Mouse (Mus musculus) forebrain, embryonic 10.5 days (tissue): ENCODE results near the gene Gramd4. TPM values are rescaled to one million over a fixed set of nuclear protein-coding genes. Genes with fewer than 3 reads are reported as not detected.
"Not testable (repeated sequence)": the region's sequence is repeated elsewhere in the genome, so short reads cannot be mapped to it uniquely, and the experiment has no call there.

ENCODE experiments used
- DNase-seq: peaks from one replicate; pipeline ENCODE4 v3.0.0-alpha.2; 2017; ENCODE audit warnings: low spot score; ENCODE audit errors: extremely low spot score
- H3K27ac ChIP-seq: fragments of 300-500 bp; sonication (generic); 2 replicates; pipeline ENCODE4 v1.5.1; 2016; ENCODE audit warnings: mild to moderate bottlenecking
- H3K27me3 ChIP-seq: fragments of 300-500 bp; sonication (generic); 2 replicates; pipeline ENCODE4 v1.6.1; 2016; ENCODE audit warnings: mild to moderate bottlenecking; ENCODE audit not compliant: poor library complexity, severe bottlenecking
- H3K36me3 ChIP-seq: fragments of 300-500 bp; sonication (generic); replicated peaks from 2 replicates; pipeline ENCODE4 v1.6.1; 2016; ENCODE audit warnings: mild to moderate bottlenecking, moderate library complexity
- H3K4me1 ChIP-seq: fragments of 300-500 bp; sonication (generic); 2 replicates; pipeline ENCODE4 v1.6.1; 2016
- H3K4me3 ChIP-seq: fragments of 300-500 bp; sonication (generic); 2 replicates; pipeline ENCODE4 v1.5.1; 2016; ENCODE audit warnings: mild to moderate bottlenecking, moderate library complexity
- H3K9me3 ChIP-seq: fragments of 300-500 bp; sonication (generic); 2 replicates; pipeline ENCODE4 v1.6.1; 2016; ENCODE audit warnings: mild to moderate bottlenecking, moderate library complexity
- WGBS: fragments of 180-500 bp; shearing (Covaris S2); methylation state at CpG from one replicate; pipeline ENCODE4 v1.1.7; 2016; 5-methylcytosine and 5-hydroxymethylcytosine counted together
- polyA plus RNA-seq: library from polyadenylated mRNA; unstranded; fragments of >200 nt; fragmentation: Nextera tagmentation; extraction: Ambion mirVana; gene quantifications from 2 replicates; pipeline ENCODE4 v1.2.1, GENCODE M21; 2016

Gene Gramd4
- polyA plus RNA-seq, 1 experiment from 2014 or later = 16.2 TPM

DNA sequence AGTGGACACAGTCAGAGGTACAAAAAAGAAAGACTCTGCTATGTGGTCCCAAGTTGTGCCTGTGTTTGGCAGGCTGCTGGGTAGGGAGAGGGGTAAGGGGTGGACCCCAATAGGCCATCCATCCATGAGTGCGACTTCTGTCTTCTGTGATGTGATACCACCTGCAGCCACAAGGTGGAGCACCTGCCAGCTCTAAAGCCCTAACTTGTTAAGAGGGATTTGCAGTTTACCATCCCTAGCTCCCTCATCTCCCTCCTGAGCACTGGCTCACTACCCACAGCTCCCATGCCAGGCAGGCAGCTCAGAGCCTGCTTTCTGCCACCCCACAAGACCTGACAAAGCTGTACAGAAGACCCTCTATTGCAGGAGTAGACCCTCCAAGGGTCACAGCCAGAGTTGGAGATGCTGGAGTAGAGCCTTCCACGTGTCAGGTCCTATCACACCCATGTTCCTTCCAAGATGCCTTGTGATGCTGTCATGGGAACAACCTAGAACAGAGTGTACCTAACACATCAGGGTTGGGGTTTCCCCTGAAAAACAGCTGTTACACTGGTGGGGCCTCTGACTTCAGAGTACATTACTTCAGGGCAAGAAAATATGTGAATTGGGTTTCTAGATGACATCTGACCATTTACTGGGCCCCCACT lies 3.5 kb upstream of the Gramd4 start:
- Histone ChIP-seq H3K4me1 (peaks cover 26% of the 10 kb centered on the region), H3K36me3 (no peaks in the 10 kb centered on the region), H3K27me3 (peaks cover 15% of the 10 kb centered on the region), H3K4me3 (no peak overlapping the region), H3K9me3 (no peaks in the 10 kb centered on the region), H3K27ac (no peak overlapping the region)
- 45% methylated on average over 2 of the region's 2 CpGs for WGBS
- peak; percentile 85 for DNase-seq

DNA sequence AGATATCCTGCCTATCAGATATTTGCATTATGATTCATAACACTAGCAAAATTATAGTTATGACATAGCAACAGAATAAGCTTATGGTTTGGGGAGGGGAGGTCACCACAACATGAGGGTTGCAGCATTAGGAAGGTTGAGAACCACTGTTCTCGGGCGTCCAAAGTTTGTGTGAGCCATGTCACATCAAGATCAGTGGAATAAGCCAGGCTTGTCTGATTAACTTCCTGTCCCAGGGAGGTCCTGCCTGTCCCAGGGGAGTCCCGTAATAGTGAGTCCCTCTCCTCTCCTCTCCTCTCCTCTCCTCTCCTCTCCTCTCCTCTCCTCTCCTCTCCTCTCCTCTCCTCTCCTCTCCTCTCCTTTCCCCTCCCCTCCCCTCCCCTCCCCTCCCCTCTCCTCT lies 2.6 kb upstream of the Gramd4 start:
- not testable (repeated sequence) for H3K4me3 ChIP-seq, DNase-seq, H3K9me3 ChIP-seq, H3K36me3 ChIP-seq, H3K27ac ChIP-seq
- WGBS = 69% methylated on average over 3 of the region's 3 CpGs
- peaks cover 34% of the 10 kb centered on the region for H3K4me1 ChIP-seq
- peaks cover 15% of the 10 kb centered on the region for H3K27me3 ChIP-seq

DNA sequence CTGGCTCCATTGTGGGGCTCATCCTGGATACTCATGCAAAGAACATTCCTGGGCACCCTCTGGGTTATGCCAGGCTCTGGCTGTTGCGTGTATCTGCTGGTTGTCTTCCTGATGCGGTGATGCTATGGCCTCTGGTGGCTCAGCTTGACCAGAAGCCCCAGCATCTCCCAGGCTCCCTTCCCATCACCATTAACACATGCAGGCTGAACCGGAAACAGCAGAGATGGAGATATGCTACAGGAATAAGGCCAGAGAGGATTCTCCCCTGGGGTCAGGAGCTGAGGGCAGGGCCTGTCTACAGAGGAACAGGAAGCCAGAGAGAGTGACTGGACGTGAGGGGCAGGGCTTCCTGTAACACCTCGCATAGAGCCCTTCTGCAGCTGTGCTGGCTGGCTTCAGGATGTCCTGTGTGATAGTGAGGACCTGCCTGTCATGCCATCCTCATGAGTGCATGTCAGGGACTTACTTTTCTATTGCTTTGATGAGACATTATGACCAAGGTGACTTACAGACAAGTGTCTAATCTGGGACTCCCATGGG lies 1.2 kb upstream of the Gramd4 start:
- 82% methylated on average over 5 of the region's 5 CpGs for WGBS
- peaks cover 15% of the 10 kb centered on the region for H3K27me3 ChIP-seq

DNA sequence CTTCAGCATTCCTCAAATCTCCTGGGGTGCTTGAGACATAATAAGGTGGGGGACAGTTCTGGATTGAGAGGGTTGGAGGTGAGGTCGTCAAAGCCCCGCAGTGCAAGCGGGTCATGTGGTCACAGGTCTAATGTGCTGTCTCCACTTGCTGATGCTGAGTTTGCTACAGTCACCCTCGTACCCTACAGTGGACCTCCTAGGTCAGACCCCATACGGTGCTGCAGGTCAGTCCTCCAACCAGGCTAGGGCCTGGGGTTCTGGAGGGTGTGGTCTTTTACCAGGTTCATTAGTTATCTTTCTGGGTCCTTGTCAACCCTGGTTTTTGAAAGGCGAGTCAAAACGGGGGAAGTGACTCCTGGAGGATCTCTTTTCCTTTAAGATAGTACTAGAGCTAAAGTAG lies 413 bp downstream of the Gramd4 start:
- peaks cover 49% of the 10 kb centered on the region for H3K4me1 ChIP-seq
- DNase-seq = no peak
- H3K36me3 ChIP-seq = peaks cover 11% of the 10 kb centered on the region; the same call in 1 of the 2 replicates
- H3K9me3 ChIP-seq = no peaks in the 10 kb centered on the region
- peaks cover 15% of the 10 kb centered on the region for H3K27me3 ChIP-seq
- H3K4me3 ChIP-seq = peak overlapping the region; percentile 91
- peak overlapping the region; percentile 96 for H3K27ac ChIP-seq
- 8% methylated on average over 7 of the region's 7 CpGs for WGBS

More for the DNA sequence above, 1.2 kb upstream of the Gramd4 start:
- Histone ChIP-seq H3K36me3 (peaks cover 5% of the 10 kb centered on the region; the same call in 1 of the 2 replicates), H3K4me1 (peaks cover 48% of the 10 kb centered on the region), H3K4me3 (no peak overlapping the region), H3K27ac (no peak overlapping the region), H3K9me3 (no peaks in the 10 kb centered on the region)
- no peak for DNase-seq

DNA sequence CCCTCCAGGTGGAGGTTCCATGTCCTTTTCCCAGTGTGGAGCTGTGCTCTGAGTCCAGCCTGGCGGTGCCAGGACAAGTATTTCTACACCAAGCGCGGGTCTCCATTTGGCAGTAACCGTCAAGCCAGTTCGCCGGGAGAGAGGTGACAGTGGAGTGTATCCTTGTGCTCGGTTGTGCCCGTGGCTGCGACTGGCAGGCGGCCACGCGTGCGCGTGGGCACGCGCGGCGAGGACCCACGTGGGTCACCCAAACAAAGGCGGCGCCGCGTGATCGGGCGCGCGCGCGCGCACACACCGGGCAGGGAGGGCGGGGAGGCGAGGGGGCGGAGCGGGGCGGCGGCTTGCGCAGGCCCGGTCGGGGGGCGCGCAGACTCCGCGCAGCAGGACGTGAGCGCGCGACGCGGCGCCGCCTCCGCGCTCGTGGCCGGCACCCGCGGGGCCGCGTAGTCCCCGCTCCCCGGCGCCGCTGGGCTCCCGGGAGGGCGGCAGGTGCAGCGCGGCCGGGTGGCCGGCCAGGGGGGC lies 960 bp downstream of the Gramd4 start:
- WGBS = under 1% methylated on average over 69 of the region's 70 CpGs
- H3K27ac ChIP-seq = peak overlapping the region; percentile 96
- H3K27me3 ChIP-seq = peaks cover 15% of the 10 kb centered on the region
- H3K4me1 ChIP-seq = peaks cover 49% of the 10 kb centered on the region
- H3K4me3 ChIP-seq = peak overlapping the region; percentile 91
- peaks cover 13% of the 10 kb centered on the region; the same call in 1 of the 2 replicates for H3K36me3 ChIP-seq
- peak; percentile 72 for DNase-seq
- H3K9me3 ChIP-seq = no peaks in the 10 kb centered on the region

DNA sequence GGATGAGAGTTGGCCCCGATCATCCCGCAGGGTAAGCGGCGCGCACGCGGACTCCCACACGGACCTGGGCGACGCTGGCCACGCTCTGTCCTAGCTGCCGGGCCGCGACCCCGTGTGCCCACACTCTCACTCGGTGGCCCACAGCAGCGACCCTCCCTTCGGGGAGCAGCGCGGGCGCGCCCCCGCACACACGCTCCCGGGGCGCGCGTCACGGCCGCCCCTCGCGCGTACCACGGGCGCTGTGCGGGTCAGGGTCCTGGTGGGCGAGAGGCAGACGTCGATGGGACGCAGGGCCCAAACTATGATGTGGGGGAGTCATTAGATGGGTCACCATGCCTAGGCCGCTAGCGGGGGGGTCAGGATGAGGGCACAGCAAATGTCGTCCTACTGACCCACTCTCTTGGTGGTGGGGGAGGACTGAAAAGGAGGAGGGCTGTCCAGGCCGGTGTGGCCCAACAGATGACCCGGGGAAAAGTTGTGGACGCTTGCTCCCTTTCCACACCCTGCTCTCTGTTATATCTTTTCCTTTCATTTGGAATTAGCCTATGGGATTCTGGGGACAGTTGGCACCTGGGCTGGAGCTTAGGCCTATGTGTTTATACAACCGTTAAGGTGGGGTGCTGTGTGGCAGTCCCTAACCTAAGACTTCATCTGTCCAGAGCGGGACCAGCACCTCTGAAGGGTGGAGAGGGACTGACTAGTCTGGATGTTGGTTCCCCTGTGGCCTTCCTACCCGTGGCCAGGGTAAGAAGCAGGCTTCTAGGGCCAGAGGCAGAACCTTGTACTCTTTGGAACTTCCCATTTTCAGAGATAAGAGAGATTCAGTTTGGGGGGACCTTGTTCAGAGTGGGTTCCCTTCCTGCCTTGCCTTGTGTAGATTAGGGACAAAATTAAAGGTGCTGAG lies 1.7 kb downstream of the Gramd4 start:
- Histone ChIP-seq H3K4me1 (peaks cover 49% of the 10 kb centered on the region), H3K27me3 (peaks cover 15% of the 10 kb centered on the region), H3K36me3 (peaks cover 13% of the 10 kb centered on the region; the same call in 1 of the 2 replicates), H3K27ac (peak overlapping the region; percentile 96), H3K4me3 (peak overlapping the region; percentile 91), H3K9me3 (no peaks in the 10 kb centered on the region)
- peak; percentile 54 for DNase-seq
- WGBS = 3% methylated on average over 41 of the region's 49 CpGs

DNA sequence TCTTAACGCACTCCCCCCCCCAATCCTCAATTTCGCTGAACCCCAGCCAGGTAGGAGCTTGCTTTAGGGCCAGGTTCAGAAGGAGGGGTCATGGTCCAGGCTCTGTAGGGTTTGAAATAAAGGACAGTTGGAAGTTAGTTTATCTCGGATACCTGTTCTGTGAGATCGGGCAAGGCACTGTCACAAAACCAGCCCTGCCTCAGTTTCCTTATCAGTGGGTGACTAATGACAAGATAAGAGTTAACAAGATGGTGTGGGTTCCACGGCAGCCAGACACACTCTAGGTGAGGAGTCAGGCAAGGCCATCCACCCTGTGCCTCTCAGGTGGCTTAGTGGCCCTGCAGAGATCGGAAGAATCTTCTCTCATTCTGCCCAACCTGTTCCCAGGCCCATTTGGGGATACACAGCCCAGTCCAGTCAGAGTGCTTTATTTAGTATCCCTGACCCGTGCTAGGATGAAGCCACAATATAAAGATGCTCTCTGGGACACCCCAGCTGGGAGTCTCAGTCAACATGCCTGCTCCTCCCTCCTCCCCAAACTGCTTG lies 2.4 kb downstream of the Gramd4 start:
- whole genome bisulfite sequencing = 77% methylated on average over 7 of the region's 7 CpGs
- H3K27me3 ChIP-seq = peaks cover 15% of the 10 kb centered on the region
- no peaks in the 10 kb centered on the region for H3K9me3 ChIP-seq
- DNase-seq = no peak
- peaks cover 19% of the 10 kb centered on the region; the same call in 1 of the 2 replicates for H3K36me3 ChIP-seq
- H3K4me3 ChIP-seq = peak overlapping the region; percentile 91
- no peak overlapping the region for H3K27ac ChIP-seq
- peaks cover 49% of the 10 kb centered on the region for H3K4me1 ChIP-seq

DNA sequence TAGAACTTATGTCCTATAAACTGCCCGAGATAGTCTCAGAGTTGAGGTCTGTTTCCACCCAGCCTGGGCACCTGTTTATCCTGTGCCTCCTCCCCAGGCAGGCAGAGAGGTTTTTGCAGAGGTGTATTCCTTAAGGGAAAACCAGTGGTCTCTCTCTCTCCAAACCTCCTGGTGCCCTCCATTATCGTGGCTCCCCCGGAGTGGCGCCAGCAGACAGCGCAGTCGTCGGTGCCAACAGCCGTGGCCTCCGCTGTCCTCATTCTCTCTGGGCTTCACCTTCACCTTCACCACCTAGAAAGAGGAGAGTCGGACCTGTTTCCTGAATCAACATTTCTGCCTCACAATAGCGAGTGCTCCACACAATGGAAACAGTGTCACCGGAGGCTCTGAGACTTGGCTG lies 3.1 kb downstream of the Gramd4 start:
- Histone ChIP-seq H3K27me3 (peaks cover 15% of the 10 kb centered on the region), H3K4me1 (peaks cover 49% of the 10 kb centered on the region), H3K9me3 (no peaks in the 10 kb centered on the region), H3K4me3 (peak overlapping the region; percentile 91; the same call in 1 of the 2 replicates), H3K27ac (no peak overlapping the region), H3K36me3 (peaks cover 19% of the 10 kb centered on the region)
- no peak for DNase-seq
- WGBS = 90% methylated on average over 12 of the region's 12 CpGs

DNA sequence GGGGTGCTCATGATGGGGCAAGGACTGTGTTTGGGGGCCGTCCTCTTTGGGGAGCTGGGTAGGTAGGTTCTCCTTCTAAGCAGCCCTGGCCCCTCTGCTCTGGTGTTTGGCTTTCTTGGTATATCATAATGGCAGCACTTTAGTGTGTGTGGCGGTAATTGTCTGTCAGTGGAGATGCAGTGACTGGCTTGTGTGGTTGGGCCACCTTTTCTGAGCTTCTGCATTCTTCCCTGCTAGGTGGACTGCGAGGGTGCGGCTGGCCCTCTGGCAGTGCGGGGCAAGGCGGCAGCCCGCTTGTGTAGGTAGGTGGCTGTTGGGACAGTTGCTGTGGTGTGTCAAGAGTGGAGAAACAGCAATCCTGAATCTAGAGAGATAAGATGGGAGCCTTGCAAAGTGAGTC lies 3.7 kb downstream of the Gramd4 start:
- Histone ChIP-seq H3K27ac (peak overlapping the region; percentile 44; the same call in 1 of the 2 replicates), H3K4me3 (no peak overlapping the region), H3K36me3 (peaks cover 25% of the 10 kb centered on the region), H3K9me3 (peaks cover 5% of the 10 kb centered on the region; the same call in 1 of the 2 replicates), H3K4me1 (peaks cover 49% of the 10 kb centered on the region), H3K27me3 (peaks cover 15% of the 10 kb centered on the region)
- 95% methylated on average over 7 of the region's 7 CpGs for WGBS
- no peak for DNase-seq

DNA sequence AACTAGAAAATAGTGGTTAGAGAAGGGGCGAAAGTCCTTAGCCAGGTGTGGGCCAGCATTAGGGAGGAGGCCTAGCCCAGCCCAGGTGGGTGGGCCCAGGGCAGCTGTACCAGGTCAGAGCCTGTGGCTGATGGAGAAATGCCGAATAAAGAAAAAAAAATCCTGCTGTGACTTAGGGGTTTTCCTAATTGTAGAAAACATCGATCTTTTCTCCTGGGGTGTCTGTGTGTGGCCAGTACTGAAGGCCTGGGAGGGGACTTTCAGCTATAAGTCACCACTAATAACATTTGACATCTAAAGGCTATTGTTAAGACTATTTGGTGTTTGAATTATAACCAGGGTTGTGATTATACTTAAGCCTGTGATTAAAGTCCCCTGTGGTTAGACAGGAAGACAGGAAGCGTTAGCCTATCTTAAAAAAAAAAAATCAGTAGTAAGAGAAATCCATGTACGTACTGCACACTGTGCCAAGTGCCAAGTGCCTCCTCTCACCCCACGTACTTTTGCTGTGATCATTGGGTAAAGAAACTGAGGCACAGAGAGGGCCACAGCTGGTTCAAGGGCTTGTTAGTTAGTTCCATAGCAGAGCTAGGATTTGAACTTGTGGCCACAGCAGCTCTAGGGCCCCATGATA lies 4.5 kb downstream of the Gramd4 start:
- WGBS = 75% methylated on average over 6 of the region's 6 CpGs
- H3K27me3 ChIP-seq = peaks cover 8% of the 10 kb centered on the region

DNA sequence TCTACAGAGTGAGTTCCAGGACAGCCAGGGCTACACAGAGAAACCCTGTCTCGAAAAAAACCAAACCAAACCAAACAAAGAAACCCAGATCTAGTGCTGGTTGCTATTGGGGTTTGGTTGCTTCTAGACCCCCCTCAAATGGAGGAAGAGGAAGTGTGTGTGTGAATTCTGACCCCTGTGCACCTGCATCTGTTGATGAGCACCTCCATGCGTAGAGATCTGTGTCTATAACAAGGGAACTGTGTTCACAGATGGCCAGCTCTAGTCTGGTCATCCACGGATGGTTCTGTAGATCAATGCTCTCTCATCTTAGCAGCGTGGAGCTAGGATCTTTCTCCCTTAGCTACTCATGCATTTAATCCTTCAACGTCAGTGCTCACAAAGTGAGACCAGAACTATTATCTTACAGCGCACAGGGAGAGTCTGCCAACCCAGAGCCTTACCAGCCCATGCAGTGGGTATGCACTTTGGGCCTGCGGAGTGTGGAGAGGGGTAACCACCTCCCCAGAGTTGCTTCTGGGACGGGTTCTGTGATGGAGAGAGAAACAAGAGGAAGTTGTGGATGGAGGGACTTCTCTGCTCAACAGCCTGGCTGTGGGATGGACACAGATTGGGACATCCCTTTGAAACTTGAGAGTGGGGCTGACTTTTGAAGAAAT lies 6.8 kb downstream of the Gramd4 start:
- Histone ChIP-seq H3K36me3 (peaks cover 25% of the 10 kb centered on the region), H3K27me3 (no peaks in the 10 kb centered on the region; the same call in 1 of the 2 replicates), H3K27ac (no peak overlapping the region), H3K4me1 (peaks cover 51% of the 10 kb centered on the region), H3K9me3 (peaks cover 5% of the 10 kb centered on the region; the same call in 1 of the 2 replicates), H3K4me3 (no peak overlapping the region)
- WGBS = 94% methylated on average over 8 of the region's 8 CpGs
- no peak for DNase-seq

More for the DNA sequence above, 4.5 kb downstream of the Gramd4 start:
- Histone ChIP-seq H3K4me3 (no peak overlapping the region), H3K9me3 (peaks cover 5% of the 10 kb centered on the region; the same call in 1 of the 2 replicates), H3K36me3 (peaks cover 25% of the 10 kb centered on the region), H3K27ac (no peak overlapping the region), H3K4me1 (peaks cover 52% of the 10 kb centered on the region)
- DNase-seq = no peak
